Mouse (Mus musculus) cerebellum, postnatal 14 days (tissue): ENCODE results near the gene Prom1.
"Not testable (repeated sequence)": the region's sequence is repeated elsewhere in the genome, so short reads cannot be mapped to it uniquely, and the experiment has no call there.

Experiments
- DNase-seq, 2 experiments: peaks; one replicate each; pipeline ENCODE4 v3.0.0; 2021; ENCODE audit warnings: mixed read lengths in 2 of 2

The Prom1 gene

GRCm38 (mm10) chr5:44101231-44102110, at the start of gene Prom1:
Prom1 (minus strand) TSS chr5:44102032.
- DNase-seq: peak; percentile 50 to 57

- no peak for DNase-seq
Measured at GRCm38 (mm10) chr5:44147732-44148131, 45.9 kb upstream of the Prom1 start.

GRCm38 (mm10) chr5:44146437-44147332, 44.9 kb upstream of the Prom1 start:
- DNase-seq: no peak

DNA sequence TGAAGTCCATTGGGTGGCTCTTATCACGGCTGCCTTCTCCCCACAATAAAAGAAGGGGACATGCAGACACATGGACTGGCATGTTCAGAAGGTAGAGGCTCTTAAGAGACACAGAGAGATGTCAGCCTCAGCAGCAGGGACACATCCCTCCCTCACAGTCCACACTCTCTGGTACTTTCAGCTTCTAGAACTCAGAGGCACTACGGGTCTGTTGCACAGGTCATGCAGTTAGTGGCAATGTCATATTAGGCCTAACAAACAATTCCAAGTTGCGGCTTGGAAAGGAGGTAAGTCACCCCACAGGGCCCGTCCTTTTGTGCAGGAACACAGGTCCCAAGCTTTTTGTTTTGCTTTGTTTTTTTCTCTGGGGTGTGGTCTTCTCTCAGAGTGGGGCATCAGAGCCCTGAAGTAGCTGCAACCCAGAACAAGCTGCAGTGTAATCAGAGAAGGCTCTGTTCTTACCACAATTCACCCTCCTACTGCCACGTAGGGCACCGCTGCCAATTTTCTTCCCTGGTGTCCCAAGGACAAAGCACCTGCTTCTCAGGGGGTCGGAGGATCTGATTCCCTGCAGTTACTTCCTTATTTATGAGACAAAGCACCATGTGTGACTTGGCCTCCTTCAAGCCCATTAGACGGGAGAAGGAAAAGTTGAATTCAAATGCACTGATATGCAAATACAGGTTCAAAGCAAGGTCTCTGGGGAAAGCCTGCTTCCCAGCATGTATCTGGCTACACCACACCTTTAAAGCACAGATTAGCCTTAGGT, 41.8 kb upstream of the Prom1 start:
- DNase-seq: no peak

- no peak for DNase-seq
Measured at GRCm38 (mm10) chr5:44127487-44127886, 25.7 kb upstream of the Prom1 start.

DNA sequence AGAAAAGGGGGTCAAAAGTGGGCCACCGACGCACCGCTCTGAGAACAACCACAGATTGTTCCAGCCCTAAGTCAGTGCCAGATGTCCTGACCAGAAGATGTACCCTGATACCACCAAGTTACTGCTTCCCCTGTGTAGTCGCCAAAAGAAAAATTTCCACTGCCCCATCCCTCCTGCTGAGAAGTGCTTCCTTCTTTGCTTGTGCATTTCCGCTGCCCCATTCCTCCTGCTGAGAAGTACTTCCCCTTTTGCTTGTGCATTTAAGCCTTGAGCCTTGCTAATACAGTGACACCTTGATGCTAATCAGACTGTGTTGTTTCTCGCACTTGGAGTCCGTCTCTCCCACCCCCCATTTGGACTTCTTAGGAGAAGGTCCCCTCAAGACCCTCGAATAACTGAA, 24.7 kb upstream of the Prom1 start:
- not testable (repeated sequence) for DNase-seq

GRCm38 (mm10) chr5:44121390-44121789, 19.6 kb upstream of the Prom1 start:
- no peak for DNase-seq

GRCm38 (mm10) chr5:44113138-44113537, 11.3 kb upstream of the Prom1 start:
- DNase-seq: no peak

- DNase-seq: no peak
Measured at GRCm38 (mm10) chr5:44109121-44109520, 7.3 kb upstream of the Prom1 start.

- DNase-seq: no peak
Measured at GRCm38 (mm10) chr5:44108125-44108524, 6.3 kb upstream of the Prom1 start.

DNA sequence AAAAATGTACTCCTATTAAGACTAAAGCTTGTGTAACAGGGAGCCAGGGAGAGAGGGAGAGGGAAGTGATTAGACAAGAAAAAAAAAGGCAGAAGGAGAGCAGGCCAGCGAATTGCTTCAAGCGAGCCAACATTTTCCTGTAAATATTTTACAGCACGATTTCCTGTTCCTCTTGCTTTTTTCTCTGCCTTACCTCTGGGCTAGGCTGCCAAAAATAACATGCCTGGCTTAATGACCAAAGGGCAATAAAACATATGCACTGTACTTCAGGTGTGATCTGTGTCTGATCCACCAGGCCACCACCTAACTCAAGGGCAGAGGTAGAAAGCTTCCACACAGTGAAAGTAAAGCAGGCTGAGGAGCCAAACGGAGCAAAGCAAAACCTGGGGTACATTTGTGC, 3.4 kb upstream of the Prom1 start:
- DNase-seq: no peak

DNA sequence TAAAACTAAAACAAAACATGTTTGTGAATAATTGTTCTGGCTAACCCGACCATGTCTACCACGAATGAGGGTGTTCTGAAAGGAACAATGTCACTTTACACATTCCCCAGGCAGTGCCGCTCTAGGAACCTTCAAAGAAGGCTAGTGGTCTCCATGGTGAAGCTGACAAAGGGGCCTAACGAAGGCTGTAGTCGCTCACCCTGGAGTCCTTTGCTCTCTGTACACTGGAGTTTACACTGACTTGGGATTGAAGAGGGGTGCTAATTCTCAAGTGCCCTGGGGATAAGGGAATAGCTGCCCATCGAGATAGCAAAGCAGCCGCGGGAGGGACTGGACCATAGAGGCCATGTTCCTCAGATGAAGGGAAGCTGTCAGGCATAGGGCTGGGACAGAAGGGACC, 2.9 kb upstream of the Prom1 start:
- no peak for DNase-seq

- DNase-seq: peak in 1 of 2 experiments; percentile 36
Measured at GRCm38 (mm10) chr5:44104120-44104519, 2.3 kb upstream of the Prom1 start.

GRCm38 (mm10) chr5:44103121-44103520, 1.3 kb upstream of the Prom1 start:
- no peak for DNase-seq

DNA sequence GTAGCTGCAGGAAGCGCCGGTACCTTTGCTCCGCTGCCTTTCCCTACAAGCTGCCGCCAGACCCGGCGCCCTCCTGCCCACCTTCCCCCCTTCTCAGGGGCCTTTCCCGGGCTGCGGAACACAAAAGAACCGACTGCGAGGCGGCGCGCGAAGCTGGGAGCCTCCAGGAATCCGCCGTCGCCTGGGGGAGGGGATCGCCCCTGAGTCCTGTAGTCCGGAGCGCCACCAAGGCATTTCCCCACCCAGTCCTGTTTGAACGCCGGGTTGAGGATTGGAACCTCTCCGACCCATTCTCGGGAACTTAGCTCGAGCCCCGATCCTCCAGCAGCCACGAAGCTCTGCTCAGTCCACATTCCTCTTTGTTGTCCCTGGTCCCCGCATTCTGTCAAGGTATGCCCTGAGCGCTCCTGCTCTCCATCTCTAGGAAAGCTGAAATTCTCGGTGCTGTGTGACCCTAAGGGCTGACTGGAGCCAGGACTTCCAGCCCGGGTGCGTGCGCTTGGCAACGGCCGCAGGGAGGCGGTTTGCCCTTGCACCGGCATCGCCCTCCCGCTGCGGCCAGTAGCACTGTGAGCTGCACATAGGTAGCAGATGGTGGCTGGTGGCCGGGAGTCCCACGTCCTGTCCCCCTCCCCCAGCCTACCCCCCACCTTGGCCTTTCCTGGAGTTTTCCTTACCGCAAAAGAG, 1.1 kb downstream of the Prom1 start:
- DNase-seq: peak; percentile 87 to 88

GRCm38 (mm10) chr5:44100187-44100543, 1.7 kb downstream of the Prom1 start:
- no peak for DNase-seq

DNA sequence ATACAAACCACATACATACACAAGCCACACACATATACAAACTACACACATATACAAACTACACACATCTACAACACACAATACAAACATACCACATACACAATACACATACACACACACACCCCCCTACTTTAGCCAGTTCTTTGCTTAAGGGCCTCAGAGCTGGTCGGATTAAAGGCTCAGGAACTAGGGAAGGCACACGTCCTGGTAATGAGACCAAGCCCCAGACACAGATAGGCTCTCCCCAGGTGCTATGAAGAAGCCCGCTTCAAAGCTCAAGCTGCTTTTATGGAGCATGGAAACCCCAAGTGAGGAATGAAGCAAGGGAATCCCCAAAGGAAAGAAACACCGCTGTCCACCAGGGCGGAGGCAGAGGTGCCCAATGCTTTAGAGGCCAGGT, 4.8 kb downstream of the Prom1 start:
- DNase-seq: no peak

GRCm38 (mm10) chr5:44096106-44096505, 5.7 kb downstream of the Prom1 start:
- DNase-seq: no peak

DNA sequence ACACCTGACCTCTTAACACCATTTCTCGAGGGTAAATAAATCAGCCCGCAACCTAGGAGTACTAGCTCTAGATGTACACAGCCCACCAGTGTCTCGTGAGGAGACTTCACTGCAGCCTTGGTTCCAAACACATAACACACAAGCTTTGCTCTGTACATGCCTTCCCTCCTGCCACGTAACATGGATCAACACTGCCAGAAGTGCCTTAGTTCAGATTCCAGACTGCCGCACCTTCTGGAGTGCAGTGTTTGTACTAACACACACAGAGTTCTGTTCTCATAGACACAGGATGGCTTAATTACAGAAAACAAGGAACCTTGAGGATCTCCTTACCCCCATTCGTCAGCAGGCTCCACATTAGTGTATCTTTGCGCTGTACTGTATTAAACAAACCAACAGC, 6.1 kb downstream of the Prom1 start:
- no peak for DNase-seq

DNA sequence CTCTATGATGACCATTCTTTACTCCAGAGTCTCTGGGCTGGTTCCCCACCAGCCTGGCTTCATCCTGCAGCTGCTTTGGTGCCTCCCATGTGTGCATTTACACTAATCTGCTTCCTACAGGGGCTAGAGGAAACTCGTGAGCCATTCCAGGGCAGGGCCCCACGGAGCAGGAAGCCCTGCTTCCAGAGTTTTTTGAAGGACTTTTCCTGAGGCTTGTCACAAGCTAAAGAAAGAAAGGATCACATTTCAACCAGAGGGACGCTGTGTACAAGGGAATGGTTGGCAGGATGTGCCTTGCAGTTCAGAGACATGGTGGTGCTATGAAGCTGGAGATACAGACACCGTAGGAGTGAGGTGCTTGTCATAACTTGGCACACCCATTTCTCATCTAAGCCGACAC, 14.8 kb downstream of the Prom1 start:
- no peak for DNase-seq

- peak; percentile 45 to 55 for DNase-seq
Measured at GRCm38 (mm10) chr5:44085871-44086270, 16.0 kb downstream of the Prom1 start.

GRCm38 (mm10) chr5:44081108-44081507, 20.7 kb downstream of the Prom1 start:
- DNase-seq: no peak
